Mouse (Mus musculus): ENCODE measurements around the gene Tmem53.

GRCm38 (mm10) chr4:117254672-117255071, 2.9 kb downstream of the Tmem53 start:
- no peak for TF ChIP-seq TAL1 (IDR thresholded peaks at IDR 0.05; ENCODE audit: low read length)
- TF ChIP-seq USF1 (IDR thresholded peaks at IDR 0.05; ENCODE audit: low read depth, low read length) = no peak
- TF ChIP-seq MEF2A (IDR thresholded peaks at IDR 0.05; ENCODE audit: extremely low read depth, insufficient replicate concordance, low read depth, low read length, poor library complexity, severe bottlenecking) = no peak
- TF ChIP-seq POLR2A (IDR thresholded peaks at IDR 0.05; ENCODE audit: control insufficient read depth in 1 of 2, insufficient read depth in 1 of 2, low read depth in 1 of 2, low read length in 2 of 2, poor library complexity in 1 of 2) = no peak
- TF ChIP-seq KAT2A (conservative IDR thresholded peaks at IDR 0.05; ENCODE audit: low read depth, low read length) = no peak
- no peak for TF ChIP-seq NELFE (IDR thresholded peaks at IDR 0.05; ENCODE audit: low read depth, low read length)
